Mouse (Mus musculus): Measurements from ENCODE around the gene Nifk. TPM values are rescaled to one million over a fixed set of nuclear protein-coding genes. Genes with fewer than 3 reads are reported as not detected.
A peak's percentile ranks its signal among the peaks of the same experiment; 100 is the strongest.

The Nifk gene
- 56.5 and 57.0 TPM in 2 replicates for polyA plus RNA-seq (2011; ENCODE audit: insufficient read length, low read depth, missing spikeins)

- no peak within 1 kb of the TSS for H3K27ac ChIP-seq (ENCODE audit: insufficient read depth, low read length)
- H3K4me3 ChIP-seq (ENCODE audit: insufficient read depth, low read length): peak within 1 kb of the TSS; percentile 91
- TF ChIP-seq CTCF (IDR thresholded peaks at IDR 0.05; ENCODE audit: borderline replicate concordance, insufficient read depth, low read length) (peak; percentile 20; the same call in 1 of the 2 replicates), POLR2A (IDR thresholded peaks at IDR 0.05; ENCODE audit: low read depth, low read length) (peak; percentile 81)
- peaks cover 3% of the 10 kb centered on the region for H3K4me1 ChIP-seq (ENCODE audit: control insufficient read depth, insufficient read depth, low read length)
These were observed at the start of gene Nifk for GRCm38 (mm10) chr1:118321661-118322201. Gene Nifk (plus strand): TSS chr1:118321839.

GRCm38 (mm10) chr1:118275139-118275538 is 46.5 kb upstream of the Nifk start:
- Histone ChIP-seq H3K4me3 (ENCODE audit: insufficient read depth, low read length) (no peak overlapping the region), H3K27ac (ENCODE audit: insufficient read depth, low read length) (no peak overlapping the region), H3K4me1 (ENCODE audit: control insufficient read depth, insufficient read depth, low read length) (no peaks in the 10 kb centered on the region)
- no peak for TF ChIP-seq CTCF (IDR thresholded peaks at IDR 0.05; ENCODE audit: borderline replicate concordance, insufficient read depth, low read length)
- TF ChIP-seq POLR2A (IDR thresholded peaks at IDR 0.05; ENCODE audit: low read depth, low read length): no peak

- H3K4me1 ChIP-seq (ENCODE audit: control insufficient read depth, insufficient read depth, low read length): no peaks in the 10 kb centered on the region
- H3K27ac ChIP-seq (ENCODE audit: insufficient read depth, low read length): no peak overlapping the region
- TF ChIP-seq CTCF (IDR thresholded peaks at IDR 0.05; ENCODE audit: borderline replicate concordance, insufficient read depth, low read length): no peak
- no peak for TF ChIP-seq POLR2A (IDR thresholded peaks at IDR 0.05; ENCODE audit: low read depth, low read length)
- no peak overlapping the region for H3K4me3 ChIP-seq (ENCODE audit: insufficient read depth, low read length)
These were observed 29.3 kb upstream of the Nifk start for GRCm38 (mm10) chr1:118292291-118292690.

GRCm38 (mm10) chr1:118294192-118294591 is 27.4 kb upstream of the Nifk start:
- no peak overlapping the region for H3K4me3 ChIP-seq (ENCODE audit: insufficient read depth, low read length)
- no peak for TF ChIP-seq POLR2A (IDR thresholded peaks at IDR 0.05; ENCODE audit: low read depth, low read length)
- no peaks in the 10 kb centered on the region for H3K4me1 ChIP-seq (ENCODE audit: control insufficient read depth, insufficient read depth, low read length)
- H3K27ac ChIP-seq (ENCODE audit: insufficient read depth, low read length): no peak overlapping the region

- no peak overlapping the region for H3K27ac ChIP-seq (ENCODE audit: insufficient read depth, low read length)
- H3K4me1 ChIP-seq (ENCODE audit: control insufficient read depth, insufficient read depth, low read length): no peaks in the 10 kb centered on the region
- TF ChIP-seq POLR2A (IDR thresholded peaks at IDR 0.05; ENCODE audit: low read depth, low read length) (no peak), CTCF (IDR thresholded peaks at IDR 0.05; ENCODE audit: borderline replicate concordance, insufficient read depth, low read length) (no peak)
- no peak overlapping the region for H3K4me3 ChIP-seq (ENCODE audit: insufficient read depth, low read length)
These were observed 26.8 kb upstream of the Nifk start for GRCm38 (mm10) chr1:118294826-118295225.

- TF ChIP-seq POLR2A (IDR thresholded peaks at IDR 0.05; ENCODE audit: low read depth, low read length) (no peak), CTCF (IDR thresholded peaks at IDR 0.05; ENCODE audit: borderline replicate concordance, insufficient read depth, low read length) (no peak)
These were observed 25.0 kb upstream of the Nifk start for GRCm38 (mm10) chr1:118296673-118297072.

GRCm38 (mm10) chr1:118297719-118298118 is 23.9 kb upstream of the Nifk start:
- TF ChIP-seq CTCF (IDR thresholded peaks at IDR 0.05; ENCODE audit: borderline replicate concordance, insufficient read depth, low read length): no peak
- TF ChIP-seq POLR2A (IDR thresholded peaks at IDR 0.05; ENCODE audit: low read depth, low read length): no peak
- no peak overlapping the region for H3K27ac ChIP-seq (ENCODE audit: insufficient read depth, low read length)
- no peaks in the 10 kb centered on the region for H3K4me1 ChIP-seq (ENCODE audit: control insufficient read depth, insufficient read depth, low read length)
- H3K4me3 ChIP-seq (ENCODE audit: insufficient read depth, low read length): no peak overlapping the region

More at GRCm38 (mm10) chr1:118296673-118297072, 25.0 kb upstream of the Nifk start:
- H3K27ac ChIP-seq (ENCODE audit: insufficient read depth, low read length): no peak overlapping the region
- no peak overlapping the region for H3K4me3 ChIP-seq (ENCODE audit: insufficient read depth, low read length)
- H3K4me1 ChIP-seq (ENCODE audit: control insufficient read depth, insufficient read depth, low read length): no peaks in the 10 kb centered on the region

- Histone ChIP-seq H3K4me1 (ENCODE audit: control insufficient read depth, insufficient read depth, low read length) (peaks cover 4% of the 10 kb centered on the region), H3K4me3 (ENCODE audit: insufficient read depth, low read length) (peak overlapping the region; percentile 96), H3K27ac (ENCODE audit: insufficient read depth, low read length) (peak overlapping the region; percentile 78)
- peak; percentile 92 for TF ChIP-seq POLR2A (IDR thresholded peaks at IDR 0.05; ENCODE audit: low read depth, low read length)
- no peak for TF ChIP-seq CTCF (IDR thresholded peaks at IDR 0.05; ENCODE audit: borderline replicate concordance, insufficient read depth, low read length)
These were observed 10.6 kb upstream of the Nifk start for GRCm38 (mm10) chr1:118310780-118311621.

GRCm38 (mm10) chr1:118311622-118312326 is 9.9 kb upstream of the Nifk start, which contains the start of gene Tsn:
Gene Tsn (minus strand): TSS chr1:118311739.
- no peak for TF ChIP-seq POLR2A (IDR thresholded peaks at IDR 0.05; ENCODE audit: low read depth, low read length)
- no peak for TF ChIP-seq CTCF (IDR thresholded peaks at IDR 0.05; ENCODE audit: borderline replicate concordance, insufficient read depth, low read length)
- H3K4me1 ChIP-seq (ENCODE audit: control insufficient read depth, insufficient read depth, low read length): peaks cover 4% of the 10 kb centered on the region
- H3K4me3 ChIP-seq (ENCODE audit: insufficient read depth, low read length): peak within 1 kb of the TSS; percentile 96
- H3K27ac ChIP-seq (ENCODE audit: insufficient read depth, low read length): peak within 1 kb of the TSS; percentile 78

Measured in embryonic fibroblast, embryonic 13.5 days (primary cell).